In the genomic region with DNA sequence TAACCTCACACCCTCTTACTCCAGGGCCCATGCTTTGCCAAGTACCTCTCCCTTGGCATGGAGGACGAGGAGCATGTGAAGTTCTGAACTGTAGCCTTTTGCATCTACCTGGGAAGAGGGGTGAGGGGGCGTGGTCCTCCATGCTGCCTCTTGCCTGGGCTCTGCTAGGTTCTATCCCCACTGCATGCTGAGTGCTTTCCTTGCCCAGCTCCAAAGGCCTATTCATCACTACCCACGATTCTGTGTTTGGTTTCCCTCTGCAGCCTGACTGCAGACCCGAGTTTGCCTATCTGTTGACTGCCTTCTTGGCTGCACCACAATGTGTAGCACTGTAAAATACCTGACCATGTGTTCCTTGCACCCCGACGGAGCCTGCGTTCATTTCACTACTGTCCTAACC, we compare ENCODE assay signal across 18 mouse cellular contexts.
DNase-seq lines count a peak whose midpoint lies in the region; ATAC-seq and TF ChIP-seq lines count a peak whose summit lies in the region.
"Had no signal": no experiment of that assay in that cellular context is flagged by ENCODE, and none has a peak within 500 bp of the region (broad histone marks: within the 10 kb centered on the region; RNA-seq: fewer than 3 reads in every experiment).

No protein-coding gene starts in this region.

- H3K4me3 ChIP-seq in gastrocnemius, adult 2 months: no peak overlapping the region
- no peak overlapping the region for H3K4me3 ChIP-seq in layer of hippocampus, adult 2 months
- peak overlapping the region; percentile 66 for H3K4me3 ChIP-seq in megakaryocyte, embryonic 14.5 days (replicated peaks)
- no peak overlapping the region for H3K4me3 ChIP-seq in embryonic facial prominence, embryonic 15.5 days (replicated peaks)
- H3K4me3 ChIP-seq: hindbrain, embryonic 12.5 days; midbrain, embryonic 12.5 days; stomach, embryonic 15.5 days had no signal

- DNase-seq in gastrocnemius, adult 2 months: no peak
- no peak for DNase-seq in gastrocnemius, postnatal 25 days
- no peak for DNase-seq in layer of hippocampus, adult 2 months (ENCODE audit: low spot score in 2 of 2)
- no peak for DNase-seq in layer of hippocampus, postnatal 10 days (ENCODE audit: low spot score in 2 of 2)
- no peak for DNase-seq in cerebellum, adult 9-10 months
- DNase-seq: adrenal gland, postnatal 36 days; cerebellum, adult 11-12 months; cerebellum, postnatal 36 days; lung, postnatal 4 days; right cerebral cortex, postnatal 25 days had no signal

- peak overlapping the region; percentile 93; the same call in 1 of the 2 replicates for H3K27ac ChIP-seq in gastrocnemius, adult 2 months
- peak overlapping the region; percentile 19; the same call in 1 of the 2 replicates for H3K27ac ChIP-seq in layer of hippocampus, adult 2 months
- H3K27ac ChIP-seq in embryonic facial prominence, embryonic 15.5 days (replicated peaks): peak overlapping the region; percentile 58; the same call in 1 of the 2 replicates
- H3K27ac ChIP-seq: midbrain, embryonic 12.5 days had no signal

- H3K4me1 ChIP-seq in megakaryocyte, embryonic 14.5 days: peaks cover 69% of the 10 kb centered on the region
- H3K4me1 ChIP-seq in embryonic facial prominence, embryonic 15.5 days: peaks cover 26% of the 10 kb centered on the region; the same call in 1 of the 2 replicates

- no peak overlapping the region for H3K4me2 ChIP-seq in embryonic facial prominence, embryonic 15.5 days (replicated peaks)
- H3K4me2 ChIP-seq: hindbrain, embryonic 12.5 days; midbrain, embryonic 12.5 days had no signal

- no peaks in the 10 kb centered on the region for H3K9me3 ChIP-seq in megakaryocyte, embryonic 14.5 days
- H3K9me3 ChIP-seq in embryonic facial prominence, embryonic 15.5 days (replicated peaks): no peaks in the 10 kb centered on the region
- H3K9me3 ChIP-seq: hindbrain, embryonic 12.5 days; midbrain, embryonic 12.5 days; stomach, embryonic 15.5 days had no signal

- ATAC-seq in megakaryocyte, adult 5-6 weeks (ENCODE audit: poor library complexity, severe bottlenecking): no peak
- no peak for ATAC-seq in embryonic facial prominence, embryonic 15.5 days (ENCODE audit: insufficient number of reproducible peaks, low FRiP score, low TSS enrichment, low read depth)
- ATAC-seq: forebrain, embryonic 14.5 days; intestine, embryonic 16.5 days had no signal

- intact Hi-C loops in gastrocnemius, adult 2 months (cut with DNase I): loop anchor here (2.0 to 10.0 kb wide), 3 partner anchors 192 to 404 kb away; no protein-coding TSS in a partner anchor

- H3K36me3 ChIP-seq in megakaryocyte, embryonic 14.5 days (replicated peaks; ENCODE audit: low read length): no peaks in the 10 kb centered on the region
- no peaks in the 10 kb centered on the region for H3K36me3 ChIP-seq in embryonic facial prominence, embryonic 15.5 days
- H3K36me3 ChIP-seq: hindbrain, embryonic 12.5 days; midbrain, embryonic 12.5 days; stomach, embryonic 15.5 days had no signal

- no peaks in the 10 kb centered on the region for H3K27me3 ChIP-seq in megakaryocyte, embryonic 14.5 days (replicated peaks)
- H3K27me3 ChIP-seq in embryonic facial prominence, embryonic 15.5 days: no peaks in the 10 kb centered on the region
- H3K27me3 ChIP-seq: hindbrain, embryonic 12.5 days; midbrain, embryonic 12.5 days; stomach, embryonic 15.5 days had no signal

- H3K9ac ChIP-seq in embryonic facial prominence, embryonic 15.5 days: no peak overlapping the region
- H3K9ac ChIP-seq: hindbrain, embryonic 12.5 days; midbrain, embryonic 12.5 days; stomach, embryonic 15.5 days had no signal

- 65% methylated on average over 7 of the region's 7 CpGs for WGBS in embryonic facial prominence, embryonic 15.5 days

- no peak for TF ChIP-seq CTCF in gastrocnemius, adult 2 months (IDR thresholded peaks at IDR 0.05)
- no peak for TF ChIP-seq CTCF in layer of hippocampus, adult 2 months (conservative IDR thresholded peaks at IDR 0.05)

Comparison
In these comparisons a context has a peak if more than half of its experiments do, and no peak if none do; other contexts are left out.
1. H3K27ac ChIP-seq: peak in every context shown above with its lines; median percentile 93 in gastrocnemius, adult 2 months; 58 in embryonic facial prominence, embryonic 15.5 days; 19 in layer of hippocampus, adult 2 months.